Mouse (Mus musculus) forebrain, embryonic 11.5 days (tissue): ENCODE measurements around the gene Cog4. TPM values are rescaled to one million over a fixed set of nuclear protein-coding genes. Genes with fewer than 3 reads are reported as not detected.
A peak's percentile ranks its signal among the peaks of the same experiment; 100 is the strongest.

Experiments used
- ATAC-seq: fragments of 200-750 bp; cut with Nextera tagmentation; replicated peaks from 2 replicates; pipeline ENCODE4 v1.8.0; 2017; ENCODE audit warnings: moderate TSS enrichment; ENCODE audit not compliant: low FRiP score
- DNase-seq: peaks from one replicate; pipeline ENCODE4 v3.0.0-alpha.2; 2017; ENCODE audit warnings: low spot score
- H3K27ac ChIP-seq: fragments of 300-500 bp; sonication (generic); 2 replicates; pipeline ENCODE4 v1.5.1; 2014; ENCODE audit warnings: low read depth, low read length
- H3K27me3 ChIP-seq: fragments of 300-500 bp; sonication (generic); 2 replicates; pipeline ENCODE4 v1.6.1; 2014; ENCODE audit warnings: mild to moderate bottlenecking, low read length, mixed read lengths; ENCODE audit not compliant: control insufficient read depth, insufficient read depth
- H3K36me3 ChIP-seq: fragments of 300-500 bp; sonication (generic); 2 replicates; pipeline ENCODE4 v1.6.1; 2014; ENCODE audit warnings: mild to moderate bottlenecking, low read length, moderate library complexity, mixed read lengths; ENCODE audit not compliant: control insufficient read depth, insufficient read depth
- H3K4me1 ChIP-seq: fragments of 300-500 bp; sonication (generic); replicated peaks from 2 replicates; pipeline ENCODE4 v1.6.1; 2014; ENCODE audit warnings: low read length, mixed read lengths; ENCODE audit not compliant: control insufficient read depth, insufficient read depth
- H3K4me2 ChIP-seq: fragments of 300-500 bp; sonication (generic); 2 replicates; pipeline ENCODE4 v1.6.1; 2014; ENCODE audit warnings: low read depth, mild to moderate bottlenecking, low read length, moderate library complexity, mixed read lengths; ENCODE audit not compliant: severe bottlenecking
- H3K4me3 ChIP-seq: fragments of 300-500 bp; sonication (generic); 2 replicates; pipeline ENCODE4 v1.5.1; 2014; ENCODE audit warnings: low read depth, low read length
- H3K9ac ChIP-seq: fragments of 300-500 bp; sonication (generic); 2 replicates; pipeline ENCODE4 v1.6.1; 2014; ENCODE audit warnings: low read length
- H3K9me3 ChIP-seq: fragments of 300-500 bp; sonication (generic); 2 replicates; pipeline ENCODE4 v1.6.1; 2016; ENCODE audit warnings: low read length, mixed read lengths; ENCODE audit not compliant: control insufficient read depth
- WGBS: fragments of 180-500 bp; shearing (Covaris S2); extraction: QIAGEN DNeasy Blood & Tissue Kit; methylation state at CpG from one replicate; pipeline ENCODE4 v1.1.7; 2014; 5-methylcytosine and 5-hydroxymethylcytosine counted together
- polyA plus RNA-seq: library from polyadenylated mRNA; unstranded; fragments of >200 nt; fragmentation: Nextera tagmentation; extraction: Ambion mirVana; gene quantifications from 2 replicates; pipeline ENCODE4 v1.2.1, GENCODE M21; 2014

The Cog4 gene
- polyA plus RNA-seq, 1 experiment from 2014 or later: 63.9 TPM

DNA sequence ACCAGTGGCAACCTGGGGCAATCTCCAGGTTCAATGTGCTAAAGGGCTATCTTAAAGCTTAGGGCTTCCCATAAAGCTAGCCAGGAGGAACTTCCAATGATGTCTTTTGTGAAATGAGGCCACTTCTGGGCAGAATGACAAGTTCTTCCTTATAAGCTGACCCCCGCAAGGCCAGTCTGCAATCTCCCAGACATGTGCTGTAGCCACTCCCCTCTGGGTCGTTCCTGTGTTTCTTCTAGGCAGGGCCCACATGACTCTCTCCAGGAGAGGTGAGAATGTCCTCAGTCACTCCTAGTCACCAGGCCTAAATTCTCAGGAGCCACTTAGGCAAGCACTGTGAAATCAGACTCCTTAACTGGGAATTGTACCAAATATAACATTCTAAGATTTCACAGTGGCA is 36.6 kb upstream of the Cog4 start:
- Histone ChIP-seq H3K27ac (no peak overlapping the region), H3K4me2 (no peak overlapping the region), H3K27me3 (no peaks in the 10 kb centered on the region), H3K9ac (no peak overlapping the region), H3K36me3 (peaks cover 34% of the 10 kb centered on the region; the same call in 1 of the 2 replicates), H3K4me1 (no peaks in the 10 kb centered on the region), H3K9me3 (no peaks in the 10 kb centered on the region), H3K4me3 (no peak overlapping the region)
- ATAC-seq (no peak), DNase-seq (no peak)
- WGBS: 72% methylated on average over 2 of the region's 2 CpGs

DNA sequence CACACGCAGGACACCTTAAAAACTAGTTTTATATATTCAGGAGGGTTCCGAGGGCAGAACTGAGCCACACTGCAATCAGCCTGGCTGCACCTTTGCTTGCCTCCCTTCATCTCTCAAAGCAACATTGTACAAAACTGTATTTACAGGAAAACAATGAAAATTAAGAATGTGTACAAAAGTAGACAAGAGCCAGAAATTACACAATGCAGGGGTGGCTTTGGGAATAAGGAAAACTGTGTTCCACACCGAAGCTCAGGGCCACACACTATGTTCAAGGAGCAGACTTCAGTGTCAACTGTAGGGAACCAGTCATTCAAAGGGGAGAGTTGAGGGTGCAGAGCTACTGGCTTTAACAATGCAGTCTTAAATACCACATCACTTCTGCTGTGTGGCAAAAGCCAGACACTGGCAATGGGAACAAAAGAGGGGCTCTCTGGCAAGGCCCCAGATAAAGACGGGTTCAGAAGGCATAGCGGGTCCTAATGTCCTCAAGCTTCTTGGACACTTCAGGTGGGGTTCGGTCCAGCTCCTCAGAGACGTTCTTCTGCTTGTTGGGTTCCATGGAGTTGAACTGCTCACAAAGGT is 35.8 kb upstream of the Cog4 start:
- Histone ChIP-seq H3K4me3 (no peak overlapping the region), H3K36me3 (peaks cover 37% of the 10 kb centered on the region; the same call in 1 of the 2 replicates), H3K9ac (no peak overlapping the region), H3K4me1 (no peaks in the 10 kb centered on the region), H3K4me2 (no peak overlapping the region), H3K27ac (no peak overlapping the region), H3K27me3 (no peaks in the 10 kb centered on the region), H3K9me3 (no peaks in the 10 kb centered on the region)
- DNase-seq (no peak), ATAC-seq (no peak)
- 91% methylated on average over 7 of the region's 7 CpGs for WGBS

DNA sequence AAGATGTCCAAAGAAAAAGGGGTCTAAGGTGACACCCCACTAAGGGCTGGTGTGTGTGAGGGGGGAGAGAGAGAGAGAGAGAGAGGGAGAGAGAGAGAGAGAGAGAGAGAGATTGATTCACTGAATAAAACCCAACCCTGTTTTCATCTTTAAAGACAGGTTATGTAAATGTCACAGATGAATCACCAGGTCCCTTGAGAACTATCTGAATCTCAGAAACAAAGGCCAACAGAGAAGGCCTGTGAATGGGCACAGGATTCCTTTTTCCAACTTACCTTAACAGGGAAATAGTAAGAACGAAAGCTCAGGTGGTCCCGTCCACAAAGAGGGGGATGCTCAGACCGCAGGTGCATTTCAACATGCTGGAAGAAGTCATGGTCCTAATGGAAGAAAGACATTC is 35.3 kb upstream of the Cog4 start:
- Histone ChIP-seq H3K9me3 (no peaks in the 10 kb centered on the region), H3K27me3 (no peaks in the 10 kb centered on the region), H3K4me1 (no peaks in the 10 kb centered on the region), H3K27ac (no peak overlapping the region), H3K4me3 (no peak overlapping the region), H3K36me3 (peaks cover 40% of the 10 kb centered on the region), H3K9ac (no peak overlapping the region), H3K4me2 (no peak overlapping the region)
- WGBS: 95% methylated on average over 3 of the region's 3 CpGs
- no peak for DNase-seq
- ATAC-seq: no peak

DNA sequence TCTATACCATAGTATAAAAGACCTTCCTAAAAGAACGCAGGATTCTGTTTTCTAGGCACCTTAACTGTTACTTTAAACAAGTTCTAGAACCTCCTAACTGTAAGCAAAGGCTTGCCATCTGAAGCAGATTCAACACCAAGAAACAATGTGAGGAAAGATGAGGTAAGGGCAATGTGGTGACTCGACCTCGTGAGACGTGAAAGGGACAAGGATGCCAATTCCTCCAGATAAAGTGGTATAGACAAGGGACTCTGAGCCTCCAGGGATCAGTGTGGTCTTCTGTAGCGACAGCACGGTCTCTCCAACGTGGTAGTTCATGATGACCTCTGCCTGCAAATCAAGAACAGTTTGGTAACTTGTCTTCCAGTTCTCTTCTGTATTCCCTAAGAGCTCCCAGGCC is 34.6 kb upstream of the Cog4 start:
- no peaks in the 10 kb centered on the region for H3K9me3 ChIP-seq
- no peak overlapping the region for H3K4me2 ChIP-seq
- H3K4me1 ChIP-seq: no peaks in the 10 kb centered on the region
- H3K36me3 ChIP-seq: peaks cover 42% of the 10 kb centered on the region
- H3K9ac ChIP-seq: no peak overlapping the region
- WGBS: 93% methylated on average over 7 of the region's 7 CpGs
- no peaks in the 10 kb centered on the region for H3K27me3 ChIP-seq
- no peak overlapping the region for H3K4me3 ChIP-seq
- ATAC-seq (no peak), DNase-seq (no peak)
- H3K27ac ChIP-seq: no peak overlapping the region

DNA sequence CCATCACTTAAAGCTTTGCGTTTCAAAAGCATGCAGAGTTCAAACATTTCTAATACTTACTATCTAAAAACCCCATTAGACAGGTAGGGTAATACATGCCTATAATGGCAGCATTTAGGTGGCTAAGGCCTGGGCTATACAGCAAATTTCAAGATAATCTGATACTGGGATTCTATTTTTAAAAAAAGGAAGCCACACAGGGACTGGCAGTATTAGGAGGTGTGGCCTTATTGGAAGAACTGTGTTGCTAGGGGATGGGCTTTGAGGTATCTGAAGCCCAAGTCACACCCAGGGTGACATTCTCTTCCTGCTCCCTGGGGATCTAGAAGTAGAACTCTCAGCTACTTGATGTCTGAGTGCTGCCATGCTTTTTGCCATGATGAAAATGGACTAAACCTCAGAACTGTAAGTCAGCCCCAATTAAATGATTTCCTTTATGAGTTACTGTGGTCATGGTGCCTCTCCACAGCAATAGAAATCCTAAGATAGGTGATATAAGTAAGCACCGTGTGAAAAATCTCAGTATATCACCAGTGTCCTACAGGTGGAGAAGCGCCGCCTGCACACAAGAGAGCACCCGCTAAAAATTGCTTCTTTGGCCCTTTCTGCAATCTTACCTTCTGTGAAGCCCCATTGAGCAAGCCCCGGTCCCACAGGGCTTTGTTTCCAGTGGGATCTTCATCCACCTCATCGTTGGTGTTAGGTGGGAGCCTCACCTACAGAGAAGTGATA is 33.9 kb upstream of the Cog4 start:
- ATAC-seq (no peak), DNase-seq (peak; percentile 23)
- H3K4me2 ChIP-seq: no peak overlapping the region
- no peaks in the 10 kb centered on the region for H3K27me3 ChIP-seq
- no peaks in the 10 kb centered on the region for H3K4me1 ChIP-seq
- H3K9me3 ChIP-seq: no peaks in the 10 kb centered on the region
- H3K9ac ChIP-seq: no peak overlapping the region
- H3K36me3 ChIP-seq: peaks cover 43% of the 10 kb centered on the region
- no peak overlapping the region for H3K27ac ChIP-seq
- H3K4me3 ChIP-seq: no peak overlapping the region
- WGBS: 98% methylated on average over 7 of the region's 7 CpGs

DNA sequence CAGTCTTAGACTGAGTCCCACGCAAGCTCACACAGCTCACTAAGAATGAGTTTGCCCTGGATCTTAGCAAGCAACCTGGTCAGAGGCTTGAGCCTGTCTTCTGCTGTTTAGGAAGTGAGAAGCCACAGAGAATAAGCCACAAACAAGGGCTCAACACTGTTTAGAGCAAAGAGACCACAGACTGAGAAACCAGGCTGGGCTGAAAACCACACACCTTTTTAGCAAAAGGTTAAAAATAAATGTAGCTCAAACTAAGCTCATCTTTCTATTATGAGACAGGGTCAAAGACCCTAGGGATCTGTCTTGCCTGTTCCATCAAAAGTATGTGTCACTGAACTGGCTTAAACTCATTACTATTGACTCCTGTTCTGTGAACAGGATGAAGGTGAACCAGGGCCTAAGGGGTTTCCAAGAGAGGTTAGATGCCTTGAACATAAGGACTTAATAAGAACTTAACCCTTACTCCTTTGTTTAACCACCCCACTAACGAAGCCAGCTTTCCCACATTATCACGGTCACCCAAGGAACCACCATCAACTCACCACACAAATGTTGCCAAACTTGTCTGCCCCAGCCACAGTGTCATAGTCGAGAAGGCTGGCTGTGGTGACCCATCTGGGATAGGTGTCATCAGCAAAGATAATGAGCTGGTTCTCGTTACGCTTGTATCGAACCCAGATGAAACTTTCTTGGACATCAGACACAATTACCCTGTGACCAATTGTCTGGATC is 33.2 kb upstream of the Cog4 start:
- no peak for ATAC-seq
- 93% methylated on average over 7 of the region's 7 CpGs for WGBS
- no peak overlapping the region for H3K27ac ChIP-seq
- H3K4me2 ChIP-seq: no peak overlapping the region
- H3K4me3 ChIP-seq: no peak overlapping the region
- H3K4me1 ChIP-seq: no peaks in the 10 kb centered on the region
- H3K9ac ChIP-seq: no peak overlapping the region
- DNase-seq: peak; percentile 31
- no peaks in the 10 kb centered on the region for H3K9me3 ChIP-seq
- H3K27me3 ChIP-seq: no peaks in the 10 kb centered on the region
- H3K36me3 ChIP-seq: peaks cover 48% of the 10 kb centered on the region

DNA sequence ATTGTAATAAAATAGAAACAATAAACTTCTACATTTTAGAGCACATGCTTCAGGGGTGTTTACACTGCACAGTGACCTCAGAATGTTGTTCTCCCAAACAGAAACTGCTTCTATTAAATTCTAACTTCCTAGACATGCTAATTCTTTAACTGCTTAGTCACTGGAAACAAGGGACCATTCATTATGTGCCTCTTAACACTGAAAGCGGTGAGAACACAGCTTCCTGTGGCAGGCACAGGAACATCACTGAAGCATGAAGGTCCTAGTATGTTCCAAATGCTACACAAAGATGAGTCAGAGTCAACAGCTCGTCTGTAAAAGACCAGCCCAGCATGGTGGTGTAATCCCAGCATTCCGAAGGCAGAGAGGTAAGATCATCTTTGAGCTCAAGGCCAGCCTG is 31.1 kb upstream of the Cog4 start:
- WGBS: 76% methylated on average over 3 of the region's 3 CpGs
- Histone ChIP-seq H3K36me3 (peaks cover 44% of the 10 kb centered on the region), H3K9me3 (no peaks in the 10 kb centered on the region), H3K4me1 (no peaks in the 10 kb centered on the region), H3K4me2 (no peak overlapping the region), H3K9ac (no peak overlapping the region), H3K27ac (no peak overlapping the region), H3K4me3 (no peak overlapping the region), H3K27me3 (no peaks in the 10 kb centered on the region)
- DNase-seq (no peak), ATAC-seq (no peak)

DNA sequence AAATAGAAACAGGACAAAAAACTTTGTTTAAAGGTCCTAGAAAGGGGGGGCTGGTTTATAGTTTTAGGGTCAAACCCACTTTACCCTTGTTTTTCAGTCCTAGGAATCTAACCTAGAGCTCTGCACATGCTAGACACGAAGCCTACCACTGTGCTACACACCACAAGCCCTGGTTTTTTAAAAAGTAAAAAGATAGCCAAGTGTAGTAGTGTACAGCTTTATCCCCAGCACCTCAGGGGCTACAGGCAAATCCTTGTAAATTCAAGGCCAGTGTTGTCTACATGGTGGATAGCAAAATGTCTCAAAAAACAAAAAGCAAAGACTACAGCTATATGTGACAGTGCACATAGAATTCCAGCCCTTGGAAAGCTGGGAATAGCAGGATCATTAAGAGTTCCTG is 29.4 kb upstream of the Cog4 start:
- DNase-seq (no peak), ATAC-seq (no peak)
- H3K27ac ChIP-seq: no peak overlapping the region
- no peak overlapping the region for H3K4me3 ChIP-seq
- no peaks in the 10 kb centered on the region for H3K4me1 ChIP-seq
- WGBS: 90% methylated on average over 1 of the region's 1 CpGs
- peaks cover 49% of the 10 kb centered on the region for H3K36me3 ChIP-seq
- no peaks in the 10 kb centered on the region for H3K9me3 ChIP-seq
- no peak overlapping the region for H3K4me2 ChIP-seq
- H3K27me3 ChIP-seq: no peaks in the 10 kb centered on the region
- H3K9ac ChIP-seq: no peak overlapping the region
